Mouse (Mus musculus) hindbrain, embryonic 13.5 days (tissue): ENCODE measurements around the gene Pnkd. TPM values are rescaled to one million over a fixed set of nuclear protein-coding genes. Genes with fewer than 3 reads are reported as not detected.

Experiments used
- ATAC-seq: fragments of 200-750 bp; cut with Nextera tagmentation; 2 replicates; pipeline ENCODE4 v1.8.0; 2017; ENCODE audit warnings: moderate TSS enrichment; ENCODE audit not compliant: low FRiP score
- H3K27ac ChIP-seq: fragments of 300-500 bp; sonication (generic); 2 replicates; pipeline ENCODE4 v1.5.1; 2015; ENCODE audit warnings: inconsistent platforms, mild to moderate bottlenecking, moderate library complexity
- H3K27me3 ChIP-seq: fragments of 300-500 bp; sonication (generic); 2 replicates; pipeline ENCODE4 v1.6.1; 2015; ENCODE audit warnings: mild to moderate bottlenecking, inconsistent platforms
- H3K36me3 ChIP-seq: fragments of 300-500 bp; sonication (generic); 2 replicates; pipeline ENCODE4 v1.6.1; 2015; ENCODE audit warnings: mild to moderate bottlenecking, inconsistent platforms
- H3K4me1 ChIP-seq: fragments of 300-500 bp; sonication (generic); replicated peaks from 2 replicates; pipeline ENCODE4 v1.6.1; 2015; ENCODE audit warnings: inconsistent platforms
- H3K4me2 ChIP-seq: fragments of 300-500 bp; sonication (generic); 2 replicates; pipeline ENCODE4 v1.6.1; 2015; ENCODE audit warnings: inconsistent platforms, mild to moderate bottlenecking, moderate library complexity
- H3K4me3 ChIP-seq: fragments of 300-500 bp; sonication (generic); 2 replicates; pipeline ENCODE4 v1.5.1; 2015; ENCODE audit warnings: mild to moderate bottlenecking, inconsistent platforms
- H3K9ac ChIP-seq: fragments of 300-500 bp; sonication (generic); 2 replicates; pipeline ENCODE4 v1.6.1; 2015; ENCODE audit warnings: mild to moderate bottlenecking, inconsistent platforms
- H3K9me3 ChIP-seq: fragments of 300-500 bp; sonication (generic); 2 replicates; pipeline ENCODE4 v1.6.1; 2016; ENCODE audit warnings: inconsistent platforms
- WGBS: fragments of 180-500 bp; shearing (Covaris S2); methylation state at CpG from one replicate; pipeline ENCODE4 v1.1.7; 2015; 5-methylcytosine and 5-hydroxymethylcytosine counted together
- polyA plus RNA-seq: library from polyadenylated mRNA; unstranded; fragments of >200 nt; fragmentation: Nextera tagmentation; extraction: Ambion mirVana; gene quantifications from 2 replicates; pipeline ENCODE4 v1.2.1, GENCODE M21; 2015

Gene Pnkd
- polyA plus RNA-seq, 1 experiment from 2014 or later = 98.2 TPM

DNA sequence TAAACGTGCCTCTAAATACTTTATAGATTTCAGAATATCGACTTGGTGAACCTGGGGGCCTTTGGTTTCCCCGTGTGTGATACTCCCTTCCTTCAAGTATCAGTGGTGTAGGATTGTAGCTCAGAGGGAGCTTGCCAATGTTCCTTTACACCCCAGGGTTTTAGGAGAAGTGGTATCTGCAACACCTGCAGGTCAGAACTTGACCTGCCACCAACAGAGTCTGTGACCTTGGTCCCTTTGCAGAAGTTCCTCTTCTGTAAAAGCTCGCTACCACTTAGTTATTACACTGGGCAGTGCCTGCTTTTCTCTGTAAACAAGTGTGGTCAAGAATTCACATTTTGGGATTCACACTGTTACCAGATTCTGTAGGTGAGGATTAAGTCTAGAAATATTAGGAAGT lies 34.6 kb upstream of the Pnkd start:
- H3K4me1 ChIP-seq = no peaks in the 10 kb centered on the region
- H3K4me3 ChIP-seq = no peak overlapping the region
- ATAC-seq = no peak
- no peaks in the 10 kb centered on the region for H3K9me3 ChIP-seq
- no peak overlapping the region for H3K27ac ChIP-seq
- no peak overlapping the region for H3K4me2 ChIP-seq
- H3K36me3 ChIP-seq = peaks cover 65% of the 10 kb centered on the region
- WGBS = 90% methylated on average over 4 of the region's 4 CpGs
- H3K9ac ChIP-seq = no peak overlapping the region
- H3K27me3 ChIP-seq = no peaks in the 10 kb centered on the region

DNA sequence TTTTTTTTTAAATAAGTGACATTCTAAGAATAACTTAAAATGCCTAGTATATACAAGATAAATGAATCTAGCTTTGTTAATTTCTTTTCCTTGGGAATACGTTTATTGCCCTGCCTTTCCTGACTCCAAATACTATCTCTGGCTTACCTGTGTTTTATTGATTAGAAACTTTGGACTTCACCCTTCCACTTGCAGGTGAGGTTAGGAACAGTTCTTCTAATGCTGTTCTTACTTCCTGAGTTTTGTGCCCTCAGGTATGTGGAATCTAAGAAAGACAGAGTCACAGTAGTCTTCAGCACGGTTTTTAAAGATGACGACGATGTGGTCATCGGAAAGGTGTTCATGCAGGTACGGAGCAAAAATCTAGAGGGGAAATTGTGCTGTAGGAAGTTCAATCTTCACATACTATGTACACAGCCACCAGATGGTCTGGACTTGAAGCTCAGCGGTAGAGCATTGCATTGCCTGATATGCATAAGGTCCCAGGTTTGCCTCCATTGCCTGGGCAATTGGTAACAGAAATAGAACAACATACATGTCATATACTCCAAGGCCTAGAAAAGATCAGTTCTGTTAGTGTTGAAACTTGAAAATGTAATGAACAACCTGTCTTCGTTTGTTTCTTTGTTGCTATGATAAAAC lies 28.9 kb upstream of the Pnkd start:
- WGBS = 97% methylated on average over 8 of the region's 8 CpGs
- ATAC-seq = no peak

DNA sequence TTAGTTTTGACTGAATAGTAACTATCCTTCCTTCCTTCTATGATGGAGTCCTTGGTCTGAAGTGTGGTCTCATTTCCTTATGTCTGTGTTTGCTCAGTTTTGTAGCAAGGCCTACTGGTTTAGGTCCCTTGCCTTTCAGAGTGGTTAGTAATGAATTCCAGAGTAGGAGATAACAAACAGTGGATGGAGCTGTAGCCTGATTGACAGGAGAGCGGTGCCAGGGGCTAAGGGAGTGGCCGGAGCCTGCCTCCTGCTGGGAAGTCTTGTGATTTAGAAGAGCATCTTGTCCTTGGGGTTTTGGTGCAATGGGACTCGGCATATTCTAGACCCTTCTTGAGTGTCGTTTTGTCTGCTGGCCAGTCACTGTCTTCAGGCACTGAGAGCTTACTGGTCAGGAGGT lies 27.9 kb upstream of the Pnkd start:
- no peak overlapping the region for H3K9ac ChIP-seq
- peaks cover 83% of the 10 kb centered on the region for H3K36me3 ChIP-seq
- WGBS = 81% methylated on average over 4 of the region's 4 CpGs
- no peak for ATAC-seq
- no peak overlapping the region for H3K4me3 ChIP-seq
- no peaks in the 10 kb centered on the region for H3K4me1 ChIP-seq
- no peaks in the 10 kb centered on the region for H3K9me3 ChIP-seq
- no peak overlapping the region for H3K27ac ChIP-seq
- no peak overlapping the region for H3K4me2 ChIP-seq
- no peaks in the 10 kb centered on the region for H3K27me3 ChIP-seq

More for the DNA sequence above, 28.9 kb upstream of the Pnkd start:
- Histone ChIP-seq H3K4me1 (no peaks in the 10 kb centered on the region), H3K9ac (no peak overlapping the region), H3K27me3 (no peaks in the 10 kb centered on the region), H3K4me2 (no peak overlapping the region), H3K4me3 (no peak overlapping the region), H3K9me3 (no peaks in the 10 kb centered on the region), H3K36me3 (peaks cover 86% of the 10 kb centered on the region), H3K27ac (no peak overlapping the region)

DNA sequence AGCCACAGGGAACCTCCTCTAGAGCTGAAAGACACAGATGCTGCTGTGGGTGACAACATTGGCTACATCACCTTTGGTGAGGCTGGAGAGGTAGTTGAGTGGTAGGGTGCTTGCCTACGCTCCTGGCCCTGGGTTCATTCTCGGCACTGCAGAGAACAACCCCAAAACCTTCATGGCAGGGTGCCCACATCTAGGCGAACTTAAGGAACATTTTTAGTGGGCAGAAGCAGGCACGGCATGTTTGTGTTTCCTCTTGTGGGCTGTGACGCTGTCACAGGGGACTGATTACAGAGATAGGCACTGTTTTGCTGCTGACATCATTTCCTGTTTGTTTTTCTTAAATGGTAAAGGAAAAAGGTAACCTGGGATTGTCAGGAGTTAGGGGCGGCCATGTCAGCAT lies 22.2 kb upstream of the Pnkd start:
- Histone ChIP-seq H3K36me3 (peaks cover 89% of the 10 kb centered on the region), H3K27me3 (no peaks in the 10 kb centered on the region), H3K27ac (no peak overlapping the region), H3K4me1 (no peaks in the 10 kb centered on the region), H3K9ac (no peak overlapping the region), H3K9me3 (no peaks in the 10 kb centered on the region), H3K4me3 (no peak overlapping the region), H3K4me2 (no peak overlapping the region)
- 95% methylated on average over 6 of the region's 6 CpGs for WGBS
- ATAC-seq = no peak

DNA sequence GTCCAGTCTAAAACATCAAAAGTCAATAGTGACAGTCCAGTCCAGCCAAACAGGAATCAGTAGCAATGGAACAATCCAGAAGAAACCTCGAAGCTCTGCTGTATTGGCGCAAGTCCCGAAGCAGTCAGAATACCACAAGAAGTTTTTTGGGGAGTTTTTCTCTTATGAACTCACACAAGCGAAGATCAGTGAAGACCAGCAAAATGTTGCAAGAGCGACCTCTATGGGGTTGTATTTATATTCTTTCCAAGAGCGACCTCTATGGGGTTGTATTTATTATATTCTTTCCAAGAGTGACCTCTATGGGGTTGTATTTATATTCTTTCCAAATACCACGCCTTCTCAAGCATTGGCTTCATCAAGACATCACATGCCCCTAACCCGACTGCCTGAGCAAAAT lies 16.0 kb upstream of the Pnkd start:
- no peaks in the 10 kb centered on the region for H3K27me3 ChIP-seq
- H3K4me3 ChIP-seq = no peak overlapping the region
- H3K27ac ChIP-seq = no peak overlapping the region
- 92% methylated on average over 8 of the region's 8 CpGs for WGBS
- no peak overlapping the region for H3K4me2 ChIP-seq
- H3K4me1 ChIP-seq = no peaks in the 10 kb centered on the region
- H3K36me3 ChIP-seq = peaks cover 54% of the 10 kb centered on the region
- no peak for ATAC-seq
- H3K9me3 ChIP-seq = no peaks in the 10 kb centered on the region
- H3K9ac ChIP-seq = no peak overlapping the region

DNA sequence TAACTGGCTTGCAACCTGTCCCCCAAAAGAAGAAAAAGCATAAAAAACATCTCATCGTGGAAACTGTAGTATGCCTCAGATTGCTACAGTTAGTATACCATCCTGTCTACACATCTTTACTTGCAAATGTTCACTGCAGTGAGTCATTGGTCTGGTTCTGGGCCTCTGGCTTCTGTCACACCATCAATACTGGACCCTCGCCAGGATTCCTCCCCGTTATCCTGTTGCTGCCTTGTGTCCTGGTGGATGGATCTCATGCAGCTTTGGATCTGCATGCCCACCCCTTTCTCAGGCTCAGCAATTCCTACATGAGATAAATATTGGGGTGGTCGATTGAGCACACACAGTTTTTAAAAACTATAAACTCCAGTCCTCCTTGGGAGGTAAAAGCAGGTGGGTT lies 13.1 kb upstream of the Pnkd start:
- ATAC-seq = no peak
- WGBS = 82% methylated on average over 4 of the region's 4 CpGs

DNA sequence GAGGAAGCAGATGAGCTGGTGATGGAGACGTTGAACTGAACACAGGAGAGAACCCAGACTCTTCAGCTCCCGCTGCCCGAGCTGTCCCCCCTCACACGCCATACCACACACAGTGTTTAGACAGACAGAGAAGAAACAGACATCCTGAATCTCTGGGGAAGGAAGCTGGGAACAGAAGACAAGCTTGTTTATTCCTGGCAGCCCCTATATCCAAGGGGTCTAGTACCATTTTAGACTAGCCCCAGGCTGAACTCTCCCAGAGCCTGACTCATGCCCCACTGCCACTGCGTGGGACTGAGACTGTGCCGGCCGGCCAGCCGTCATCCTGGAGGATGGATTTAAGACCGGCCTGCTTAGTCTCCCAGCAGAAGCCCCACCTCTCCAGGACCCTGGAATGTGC lies 9.7 kb upstream of the Pnkd start:
- Histone ChIP-seq H3K4me1 (0 out of 2 replicates have a peak, but pooled peaks cover 3% of the 10 kb centered on the region), H3K36me3 (peaks cover 15% of the 10 kb centered on the region), H3K9me3 (no peaks in the 10 kb centered on the region), H3K9ac (peak overlapping the region; percentile 8; the same call in 1 of the 2 replicates), H3K27me3 (no peaks in the 10 kb centered on the region), H3K4me2 (no peak overlapping the region), H3K4me3 (no peak overlapping the region), H3K27ac (no peak overlapping the region)
- 45% methylated on average over 9 of the region's 9 CpGs for WGBS
- no peak for ATAC-seq

More for the DNA sequence above, 13.1 kb upstream of the Pnkd start:
- Histone ChIP-seq H3K4me2 (no peak overlapping the region), H3K9me3 (no peaks in the 10 kb centered on the region), H3K9ac (no peak overlapping the region), H3K4me1 (no peaks in the 10 kb centered on the region), H3K27me3 (no peaks in the 10 kb centered on the region), H3K27ac (no peak overlapping the region), H3K36me3 (peaks cover 25% of the 10 kb centered on the region), H3K4me3 (no peak overlapping the region)

DNA sequence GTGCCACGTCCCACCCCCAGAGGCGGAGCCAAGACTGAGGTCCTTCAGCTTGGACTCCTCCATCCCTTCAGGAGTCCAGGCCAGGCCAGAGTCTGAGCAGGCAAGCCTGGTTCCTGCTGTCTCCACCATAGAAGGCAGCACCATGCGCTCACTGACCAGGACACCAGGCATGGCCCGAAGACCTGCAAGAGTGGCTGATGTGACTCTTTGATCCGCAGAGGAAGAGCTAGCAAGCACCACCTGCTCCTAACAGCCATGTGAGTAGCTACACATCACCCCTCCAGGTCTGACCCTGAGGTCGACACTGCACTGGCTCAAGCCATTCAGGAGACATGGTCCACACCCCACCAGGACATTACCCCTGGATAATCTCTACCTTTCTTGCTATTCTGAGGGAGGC lies 7.7 kb upstream of the Pnkd start:
- Histone ChIP-seq H3K4me2 (no peak overlapping the region), H3K4me1 (peaks cover 7% of the 10 kb centered on the region; the same call in 1 of the 2 replicates), H3K27ac (no peak overlapping the region), H3K9me3 (no peaks in the 10 kb centered on the region), H3K27me3 (no peaks in the 10 kb centered on the region), H3K9ac (no peak overlapping the region), H3K36me3 (peaks cover 35% of the 10 kb centered on the region), H3K4me3 (no peak overlapping the region)
- no peak for ATAC-seq
- 73% methylated on average over 6 of the region's 6 CpGs for WGBS

DNA sequence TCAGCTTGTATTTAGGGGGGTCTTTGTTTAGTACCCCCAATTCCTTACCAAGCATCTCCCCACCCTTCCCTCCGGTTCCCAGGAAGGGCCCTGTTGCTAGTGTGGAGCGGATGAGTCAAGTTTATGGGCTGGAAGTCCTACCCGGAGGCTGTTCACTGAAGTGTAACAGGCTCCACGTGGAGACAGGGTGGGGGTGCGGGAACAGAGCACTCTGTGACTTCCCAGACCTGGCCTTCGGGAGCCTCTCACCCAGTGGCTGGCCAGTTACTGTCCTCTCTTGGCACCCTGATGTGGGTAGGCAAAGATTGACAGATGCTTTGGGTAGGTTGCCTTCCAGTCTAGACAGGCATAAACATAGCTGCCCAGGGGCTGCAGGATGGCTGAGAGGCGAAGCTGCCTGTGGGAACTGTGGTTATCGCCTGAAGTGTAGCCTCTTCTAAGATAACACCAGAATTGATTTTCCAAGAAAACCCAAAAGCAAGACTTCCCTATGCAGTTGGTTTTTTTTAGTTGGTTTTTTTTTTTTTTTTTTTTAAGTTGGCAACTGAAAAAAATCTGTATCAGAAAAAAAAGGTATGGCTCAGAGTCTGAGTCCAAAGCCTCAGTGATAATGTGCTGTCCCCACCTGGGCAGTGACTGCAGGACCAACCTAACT lies 6.7 kb upstream of the Pnkd start:
- H3K27ac ChIP-seq = no peak overlapping the region
- WGBS = 69% methylated on average over 8 of the region's 8 CpGs

DNA sequence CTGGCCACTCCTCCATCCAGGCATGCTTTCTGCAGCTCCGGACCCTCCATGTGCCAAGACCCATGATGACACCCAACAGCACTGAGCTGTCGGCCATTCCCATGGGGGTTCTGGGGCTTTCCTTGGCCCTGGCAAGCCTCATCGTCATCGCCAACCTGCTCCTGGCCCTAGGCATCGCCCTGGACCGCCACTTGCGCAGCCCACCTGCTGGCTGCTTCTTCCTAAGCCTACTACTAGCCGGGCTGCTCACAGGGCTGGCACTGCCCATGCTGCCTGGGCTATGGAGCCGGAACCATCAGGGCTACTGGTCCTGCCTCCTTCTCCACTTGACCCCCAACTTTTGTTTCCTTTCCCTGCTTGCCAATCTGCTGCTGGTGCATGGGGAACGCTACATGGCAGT lies 6.2 kb upstream of the Pnkd start, which contains the start of gene Gpbar1:
TSS of gene Gpbar1 (plus strand) at position 13 of the 400 bp plus-strand sequence.
- 92% methylated on average over 10 of the region's 10 CpGs for WGBS
- no peak within 1 kb of the TSS for H3K4me3 ChIP-seq
- H3K27ac ChIP-seq = no peak within 1 kb of the TSS
- no peak for ATAC-seq
- H3K4me2 ChIP-seq = no peak within 1 kb of the TSS
- H3K36me3 ChIP-seq = peaks cover 47% of the 10 kb centered on the region
- no peaks in the 10 kb centered on the region for H3K27me3 ChIP-seq
- peaks cover 19% of the 10 kb centered on the region for H3K4me1 ChIP-seq
- H3K9ac ChIP-seq = no peak within 1 kb of the TSS
- no peaks in the 10 kb centered on the region for H3K9me3 ChIP-seq

More for the DNA sequence above, 6.7 kb upstream of the Pnkd start:
- Histone ChIP-seq H3K4me2 (no peak overlapping the region), H3K9ac (no peak overlapping the region), H3K36me3 (peaks cover 45% of the 10 kb centered on the region), H3K4me1 (peaks cover 14% of the 10 kb centered on the region), H3K27me3 (no peaks in the 10 kb centered on the region), H3K9me3 (no peaks in the 10 kb centered on the region), H3K4me3 (no peak overlapping the region)
- no peak for ATAC-seq

DNA sequence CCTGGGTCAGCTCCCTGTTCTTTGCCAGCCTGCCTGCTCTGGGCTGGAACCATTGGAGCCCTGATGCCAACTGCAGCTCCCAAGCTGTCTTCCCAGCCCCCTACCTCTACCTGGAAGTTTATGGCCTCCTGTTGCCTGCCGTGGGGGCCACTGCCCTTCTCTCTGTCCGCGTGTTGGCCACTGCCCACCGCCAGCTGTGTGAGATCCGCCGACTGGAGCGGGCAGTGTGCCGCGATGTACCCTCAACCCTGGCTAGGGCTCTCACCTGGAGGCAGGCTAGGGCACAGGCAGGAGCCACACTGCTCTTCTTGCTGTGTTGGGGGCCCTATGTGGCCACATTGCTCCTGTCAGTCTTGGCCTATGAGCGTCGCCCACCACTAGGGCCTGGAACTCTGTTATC lies 5.7 kb upstream of the Pnkd start:
- WGBS = 91% methylated on average over 11 of the region's 11 CpGs

DNA sequence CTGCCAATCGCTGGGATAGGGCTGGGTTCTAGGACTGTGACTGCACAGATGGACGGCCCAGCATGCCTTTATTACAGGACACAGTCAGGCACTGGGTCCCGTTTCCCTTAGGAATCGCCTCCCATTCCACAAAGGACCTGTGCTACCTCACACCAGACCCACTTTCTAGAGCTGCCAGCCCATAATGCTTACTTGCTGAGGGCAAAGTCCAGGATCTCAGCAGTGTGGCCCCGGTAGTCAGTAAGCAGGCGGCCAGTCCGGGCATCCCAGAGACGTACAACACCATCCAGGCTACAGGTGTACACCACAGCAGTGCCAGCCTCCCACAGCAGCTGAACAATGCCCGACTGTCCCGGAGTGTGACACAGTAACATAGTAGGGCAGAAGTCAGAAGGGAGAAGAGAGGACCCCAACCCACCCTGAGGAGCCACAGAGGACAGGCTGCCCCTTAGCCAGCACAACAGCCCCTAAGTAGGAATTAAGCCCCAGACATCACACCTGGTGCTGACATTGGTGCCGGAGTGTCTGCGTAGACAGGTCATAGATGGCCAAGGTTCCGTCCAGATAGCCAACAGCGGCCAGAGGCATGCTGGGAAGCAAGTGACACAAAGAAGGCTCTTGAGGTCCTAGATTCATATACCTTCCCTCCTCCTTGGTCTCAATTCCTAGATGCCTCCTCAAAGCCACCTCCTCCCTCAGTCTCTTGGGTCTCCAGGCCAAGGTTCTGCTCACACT lies 4.0 kb upstream of the Pnkd start:
- peaks cover 29% of the 10 kb centered on the region for H3K4me1 ChIP-seq
- no peak overlapping the region for H3K27ac ChIP-seq
- H3K4me2 ChIP-seq = no peak overlapping the region
- no peaks in the 10 kb centered on the region for H3K9me3 ChIP-seq
- no peaks in the 10 kb centered on the region for H3K27me3 ChIP-seq
- peaks cover 47% of the 10 kb centered on the region for H3K36me3 ChIP-seq
- ATAC-seq = no peak
- H3K4me3 ChIP-seq = no peak overlapping the region
- 95% methylated on average over 14 of the region's 14 CpGs for WGBS
- H3K9ac ChIP-seq = no peak overlapping the region

More for the DNA sequence above, 5.7 kb upstream of the Pnkd start:
- no peak for ATAC-seq
- no peaks in the 10 kb centered on the region for H3K9me3 ChIP-seq
- peaks cover 23% of the 10 kb centered on the region for H3K4me1 ChIP-seq
- H3K36me3 ChIP-seq = peaks cover 47% of the 10 kb centered on the region
- no peak overlapping the region for H3K9ac ChIP-seq
- no peak overlapping the region for H3K4me3 ChIP-seq
- no peak overlapping the region for H3K4me2 ChIP-seq
- H3K27me3 ChIP-seq = no peaks in the 10 kb centered on the region
- no peak overlapping the region for H3K27ac ChIP-seq
